Mouse (Mus musculus) stomach, embryonic 14.5 days (tissue): Measurements from ENCODE around the gene Efcab11. TPM values are rescaled to one million over a fixed set of nuclear protein-coding genes. Genes with fewer than 3 reads are reported as not detected.
"Not testable (repeated sequence)": the region's sequence is repeated elsewhere in the genome, so short reads cannot be mapped to it uniquely, and the experiment has no call there.

Experiments
- ATAC-seq: fragments of 200-750 bp; cut with Nextera tagmentation; 2 replicates; pipeline ENCODE4 v1.8.0; 2017; ENCODE audit warnings: low read depth, moderate TSS enrichment; ENCODE audit not compliant: insufficient number of reproducible peaks, insufficient read depth, low FRiP score
- H3K27ac ChIP-seq: fragments of 300-500 bp; sonication (generic); 2 replicates; pipeline ENCODE4 v1.5.1; 2014; ENCODE audit warnings: mild to moderate bottlenecking, low read length, moderate library complexity, mixed read lengths
- H3K27me3 ChIP-seq: fragments of 300-500 bp; sonication (generic); 2 replicates; pipeline ENCODE4 v1.6.1; 2014; ENCODE audit warnings: low read length, control low read depth, mixed read lengths; ENCODE audit not compliant: control insufficient read depth, insufficient read depth
- H3K36me3 ChIP-seq: fragments of 300-500 bp; sonication (generic); 2 replicates; pipeline ENCODE4 v1.6.1; 2014; ENCODE audit warnings: mild to moderate bottlenecking, control low read depth, low read length, moderate library complexity, mixed read lengths; ENCODE audit not compliant: control insufficient read depth, insufficient read depth
- H3K4me1 ChIP-seq: fragments of 300-500 bp; sonication (generic); 2 replicates; pipeline ENCODE4 v1.6.1; 2014; ENCODE audit warnings: low read length, control low read depth, mixed read lengths; ENCODE audit not compliant: control insufficient read depth, insufficient read depth
- H3K4me2 ChIP-seq: fragments of 300-500 bp; sonication (generic); replicated peaks from 2 replicates; pipeline ENCODE4 v1.6.1; 2014; ENCODE audit warnings: low read depth, low read length, control low read depth
- H3K4me3 ChIP-seq: fragments of 300-500 bp; sonication (generic); 2 replicates; pipeline ENCODE4 v1.5.1; 2014; ENCODE audit warnings: low read depth, low read length, control low read depth
- H3K9ac ChIP-seq: fragments of 300-500 bp; sonication (generic); replicated peaks from 2 replicates; pipeline ENCODE4 v1.6.1; 2014; ENCODE audit warnings: low read depth, mild to moderate bottlenecking, control low read depth, low read length, moderate library complexity, mixed read lengths
- H3K9me3 ChIP-seq: fragments of 300-500 bp; sonication (generic); 2 replicates; pipeline ENCODE4 v1.6.1; 2016; ENCODE audit warnings: low read depth, low read length, control low read depth; ENCODE audit not compliant: control insufficient read depth
- WGBS: fragments of 180-500 bp; shearing (Covaris S2); extraction: QIAGEN DNeasy Blood & Tissue Kit; methylation state at CpG from one replicate; pipeline ENCODE4 v1.1.7; 2014; 5-methylcytosine and 5-hydroxymethylcytosine counted together
- polyA plus RNA-seq: library from polyadenylated mRNA; unstranded; fragments of >200 nt; fragmentation: Nextera tagmentation; extraction: Ambion mirVana; gene quantifications from 2 replicates; pipeline ENCODE4 v1.2.1, GENCODE M21; 2014

Gene Efcab11
- polyA plus RNA-seq, 1 experiment from 2014 or later: 14.7 TPM

GRCm38 (mm10) chr12:99838109-99838508 lies 46.1 kb downstream of the Efcab11 start:
- Histone ChIP-seq H3K9me3 (no peaks in the 10 kb centered on the region; the same call in 1 of the 2 replicates), H3K9ac (no peak overlapping the region), H3K27ac (no peak overlapping the region), H3K4me1 (no peaks in the 10 kb centered on the region), H3K27me3 (no peaks in the 10 kb centered on the region), H3K4me2 (no peak overlapping the region), H3K4me3 (no peak overlapping the region), H3K36me3 (no peaks in the 10 kb centered on the region)
- 56% methylated on average over 11 of the region's 11 CpGs for WGBS
- no peak for ATAC-seq

GRCm38 (mm10) chr12:99837528-99837927 lies 46.7 kb downstream of the Efcab11 start:
- no peak overlapping the region for H3K9ac ChIP-seq
- no peaks in the 10 kb centered on the region for H3K27me3 ChIP-seq
- no peak overlapping the region for H3K4me3 ChIP-seq
- H3K27ac ChIP-seq: no peak overlapping the region
- WGBS: 85% methylated on average over 5 of the region's 5 CpGs
- no peaks in the 10 kb centered on the region for H3K36me3 ChIP-seq
- ATAC-seq: no peak
- H3K9me3 ChIP-seq: no peaks in the 10 kb centered on the region; the same call in 1 of the 2 replicates
- no peak overlapping the region for H3K4me2 ChIP-seq
- no peaks in the 10 kb centered on the region for H3K4me1 ChIP-seq

GRCm38 (mm10) chr12:99836404-99837131 lies 47.7 kb downstream of the Efcab11 start:
- ATAC-seq: no peak
- Histone ChIP-seq H3K4me3 (no peak overlapping the region), H3K27me3 (no peaks in the 10 kb centered on the region), H3K27ac (no peak overlapping the region), H3K4me2 (no peak overlapping the region), H3K9me3 (no peaks in the 10 kb centered on the region; the same call in 1 of the 2 replicates), H3K4me1 (no peaks in the 10 kb centered on the region), H3K9ac (no peak overlapping the region), H3K36me3 (no peaks in the 10 kb centered on the region)
- 73% methylated on average over 20 of the region's 20 CpGs for WGBS

GRCm38 (mm10) chr12:99833476-99833875 lies 50.8 kb downstream of the Efcab11 start:
- WGBS: 94% methylated on average over 1 of the region's 1 CpGs

GRCm38 (mm10) chr12:99822591-99822990 lies 61.6 kb downstream of the Efcab11 start:
- Histone ChIP-seq H3K4me3 (no peak overlapping the region), H3K4me2 (no peak overlapping the region), H3K4me1 (no peaks in the 10 kb centered on the region), H3K36me3 (no peaks in the 10 kb centered on the region), H3K9ac (no peak overlapping the region), H3K27me3 (no peaks in the 10 kb centered on the region), H3K9me3 (no peaks in the 10 kb centered on the region), H3K27ac (no peak overlapping the region)
- no peak for ATAC-seq
- WGBS: 81% methylated on average over 4 of the region's 4 CpGs

More at GRCm38 (mm10) chr12:99833476-99833875, 50.8 kb downstream of the Efcab11 start:
- no peak for ATAC-seq
- H3K9ac ChIP-seq: no peak overlapping the region
- H3K9me3 ChIP-seq: no peaks in the 10 kb centered on the region; the same call in 1 of the 2 replicates
- H3K4me1 ChIP-seq: no peaks in the 10 kb centered on the region
- H3K27ac ChIP-seq: no peak overlapping the region
- H3K36me3 ChIP-seq: no peaks in the 10 kb centered on the region
- H3K4me2 ChIP-seq: no peak overlapping the region
- H3K27me3 ChIP-seq: no peaks in the 10 kb centered on the region
- no peak overlapping the region for H3K4me3 ChIP-seq

- no peak overlapping the region for H3K4me2 ChIP-seq
- no peak overlapping the region for H3K27ac ChIP-seq
- no peaks in the 10 kb centered on the region for H3K36me3 ChIP-seq
- H3K9me3 ChIP-seq: no peaks in the 10 kb centered on the region
- ATAC-seq: no peak
- H3K4me1 ChIP-seq: no peaks in the 10 kb centered on the region
- no peaks in the 10 kb centered on the region for H3K27me3 ChIP-seq
- WGBS: 80% methylated on average over 12 of the region's 12 CpGs
- H3K9ac ChIP-seq: no peak overlapping the region
- H3K4me3 ChIP-seq: no peak overlapping the region
Observed at GRCm38 (mm10) chr12:99821309-99821934, 62.8 kb downstream of the Efcab11 start.

- H3K27me3 ChIP-seq: no peaks in the 10 kb centered on the region
- H3K9ac ChIP-seq: no peak overlapping the region
- no peak for ATAC-seq
- no peak overlapping the region for H3K4me2 ChIP-seq
- no peaks in the 10 kb centered on the region for H3K36me3 ChIP-seq
- no peak overlapping the region for H3K27ac ChIP-seq
- H3K4me3 ChIP-seq: no peak overlapping the region
- 50% methylated on average over 4 of the region's 4 CpGs for WGBS
- H3K9me3 ChIP-seq: no peaks in the 10 kb centered on the region
- no peaks in the 10 kb centered on the region for H3K4me1 ChIP-seq
Observed at GRCm38 (mm10) chr12:99819186-99819974, 64.9 kb downstream of the Efcab11 start.

- not testable (repeated sequence) for H3K9me3 ChIP-seq, ATAC-seq
Observed at GRCm38 (mm10) chr12:99818006-99818405, 66.2 kb downstream of the Efcab11 start.

More at GRCm38 (mm10) chr12:99818006-99818405, 66.2 kb downstream of the Efcab11 start:
- 94% methylated on average over 16 of the region's 16 CpGs for WGBS
- not testable (repeated sequence) for H3K4me3 ChIP-seq, H3K36me3 ChIP-seq, H3K4me2 ChIP-seq, H3K27ac ChIP-seq, H3K27me3 ChIP-seq, H3K9ac ChIP-seq, H3K4me1 ChIP-seq
